Mouse (Mus musculus): Measurements from ENCODE around the gene Lrrc25.

DNA sequence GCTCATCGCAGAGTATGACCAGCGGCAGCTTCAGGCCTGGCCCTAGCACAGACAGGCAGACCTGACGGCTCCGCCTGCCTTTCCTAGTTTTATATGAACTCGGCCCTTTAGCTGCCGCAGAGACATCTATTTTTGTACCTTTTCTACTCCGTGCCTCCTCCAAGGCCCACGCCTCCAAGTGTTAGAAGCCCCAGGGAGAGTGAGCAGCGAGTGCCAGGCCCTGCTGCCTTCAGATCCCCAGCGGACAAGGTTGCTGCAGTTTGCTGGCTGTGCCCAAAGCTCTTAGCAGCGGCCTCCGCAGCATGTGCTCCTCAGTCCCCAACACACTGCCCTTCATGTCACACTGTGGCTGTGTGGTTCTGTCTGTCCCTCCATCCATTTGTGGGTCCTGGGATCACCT is 24.4 kb upstream of the Lrrc25 start:
- no peak for TF ChIP-seq ZNF384 (IDR thresholded peaks at IDR 0.05; ENCODE audit: low read depth, low read length)
- TF ChIP-seq HCFC1 (IDR thresholded peaks at IDR 0.05; ENCODE audit: borderline replicate concordance, insufficient read depth, low read length) = no peak
- no peak for TF ChIP-seq MAFK (IDR thresholded peaks at IDR 0.05; ENCODE audit: insufficient read depth, low read depth, low read length)
- no peak for TF ChIP-seq ZC3H11A (IDR thresholded peaks at IDR 0.05; ENCODE audit: borderline replicate concordance, low read depth, low read length)

Measured in ES-E14 (cell line).